26 mouse cellular contexts compared by ENCODE assay signal in the genomic region with DNA sequence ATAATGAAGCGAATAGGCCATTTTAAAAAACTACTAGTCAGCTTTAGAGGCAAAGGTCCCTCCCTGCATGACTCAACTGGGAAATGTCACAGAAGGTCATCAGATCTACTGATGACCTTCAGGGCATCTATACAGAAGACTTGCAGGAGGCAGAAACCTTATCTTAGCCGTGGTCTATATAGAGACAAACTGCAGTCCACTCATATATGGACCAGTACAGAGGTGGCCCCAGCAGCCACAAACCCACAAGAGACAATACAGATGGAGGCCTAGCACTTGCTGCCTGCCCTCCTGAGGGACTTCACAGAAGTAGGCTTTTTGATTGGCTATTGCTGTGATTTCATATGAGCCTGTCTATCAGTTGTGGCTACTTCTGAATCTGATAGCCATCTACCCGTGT.
A peak's percentile ranks its signal among the peaks of the same experiment; 100 is the strongest.
DNase-seq lines count a peak whose midpoint lies in the region; ATAC-seq and TF ChIP-seq lines count a peak whose summit lies in the region.
"Had no signal": no experiment of that assay in that cellular context is flagged by ENCODE, and none has a peak within 500 bp of the region (broad histone marks: within the 10 kb centered on the region; RNA-seq: fewer than 3 reads in every experiment).

No protein-coding gene starts in this region.

- TF ChIP-seq CTCF in midbrain, postnatal 0 days (IDR thresholded peaks at IDR 0.05) = no peak

- H3K36me3 ChIP-seq in midbrain, embryonic 11.5 days (ENCODE audit: control insufficient read depth, insufficient read depth, low read length) = no peaks in the 10 kb centered on the region
- no peaks in the 10 kb centered on the region for H3K36me3 ChIP-seq in midbrain, postnatal 0 days (ENCODE audit: insufficient read depth, low read length)
- H3K36me3 ChIP-seq: embryonic facial prominence, embryonic 13.5 days; embryonic facial prominence, embryonic 15.5 days; forebrain, embryonic 10.5 days; forebrain, embryonic 12.5 days; G1E had no signal

- no peaks in the 10 kb centered on the region; the same call in 1 of the 2 replicates for H3K4me1 ChIP-seq in midbrain, embryonic 11.5 days (ENCODE audit: control insufficient read depth, insufficient read depth, low read length)
- H3K4me1 ChIP-seq in midbrain, postnatal 0 days (ENCODE audit: insufficient read depth, low read length) = peaks cover 2% of the 10 kb centered on the region; the same call in 1 of the 2 replicates

- H3K9ac ChIP-seq in midbrain, embryonic 11.5 days (ENCODE audit: low read length) = no peak overlapping the region
- H3K9ac ChIP-seq in midbrain, postnatal 0 days (replicated peaks; ENCODE audit: low read length, poor library complexity, severe bottlenecking) = no peak overlapping the region
- H3K9ac ChIP-seq: embryonic facial prominence, embryonic 13.5 days; embryonic facial prominence, embryonic 15.5 days; forebrain, embryonic 12.5 days had no signal

- no peak overlapping the region for H3K4me2 ChIP-seq in midbrain, embryonic 11.5 days
- H3K4me2 ChIP-seq in midbrain, postnatal 0 days (ENCODE audit: low read depth, low read length, poor library complexity, severe bottlenecking) = no peak overlapping the region
- H3K4me2 ChIP-seq: embryonic facial prominence, embryonic 13.5 days; embryonic facial prominence, embryonic 15.5 days; forebrain, embryonic 12.5 days had no signal

- 85% methylated on average over 3 of the region's 3 CpGs for WGBS in midbrain, embryonic 11.5 days
- WGBS in midbrain, postnatal 0 days = 93% methylated on average over 3 of the region's 3 CpGs

- H3K27me3 ChIP-seq in midbrain, embryonic 11.5 days (ENCODE audit: control insufficient read depth, insufficient read depth, low read length) = no peaks in the 10 kb centered on the region
- H3K27me3 ChIP-seq in midbrain, postnatal 0 days (ENCODE audit: insufficient read depth, low read length) = no peaks in the 10 kb centered on the region
- H3K27me3 ChIP-seq: embryonic facial prominence, embryonic 13.5 days; embryonic facial prominence, embryonic 15.5 days; forebrain, embryonic 12.5 days; Patski had no signal

- no peak for ATAC-seq in midbrain, embryonic 11.5 days (ENCODE audit: low FRiP score)
- ATAC-seq in midbrain, postnatal 0 days (ENCODE audit: low FRiP score) = no peak
- peak; percentile 49 for ATAC-seq in CD4-positive, CD25-positive, alpha-beta regulatory T cell, adult 4 months
- ATAC-seq: activated CD4-positive, CD25-positive, alpha-beta regulatory T cell, adult 4 months; forebrain, embryonic 14.5 days; forebrain, embryonic 16.5 days; Patski had no signal

- no peak overlapping the region for H3K4me3 ChIP-seq in midbrain, embryonic 11.5 days (ENCODE audit: low read depth, low read length)
- H3K4me3 ChIP-seq in midbrain, postnatal 0 days (ENCODE audit: low read depth, low read length) = no peak overlapping the region
- H3K4me3 ChIP-seq: embryonic facial prominence, embryonic 13.5 days; embryonic facial prominence, embryonic 15.5 days; erythroblast, embryonic 14.5 days; forebrain, embryonic 10.5 days; forebrain, embryonic 12.5 days had no signal

- no peak overlapping the region for H3K27ac ChIP-seq in midbrain, embryonic 11.5 days (ENCODE audit: low read depth, low read length)
- H3K27ac ChIP-seq in midbrain, postnatal 0 days (ENCODE audit: low read depth, low read length) = no peak overlapping the region
- H3K27ac ChIP-seq: embryonic facial prominence, embryonic 13.5 days; embryonic facial prominence, embryonic 15.5 days; forebrain, embryonic 10.5 days; forebrain, embryonic 12.5 days had no signal

- no peaks in the 10 kb centered on the region for H3K9me3 ChIP-seq in midbrain, embryonic 11.5 days (ENCODE audit: control insufficient read depth, low read length)
- no peaks in the 10 kb centered on the region for H3K9me3 ChIP-seq in midbrain, postnatal 0 days (ENCODE audit: low read length)
- H3K9me3 ChIP-seq: embryonic facial prominence, embryonic 13.5 days; embryonic facial prominence, embryonic 15.5 days; forebrain, embryonic 10.5 days; forebrain, embryonic 12.5 days; G1E had no signal

- DNase-seq in midbrain, embryonic 11.5 days (ENCODE audit: low spot score, missing footprints) = peak; percentile 68
- no peak for DNase-seq in midbrain, postnatal 0 days (ENCODE audit: low spot score)
- peak; percentile 11 for DNase-seq in induced T-regulatory cell, adult 2 months (ENCODE audit: low read depth)
- no peak for DNase-seq in left cerebral cortex, adult 8-10 months (ENCODE audit: low spot score in 2 of 2)
- no peak for DNase-seq in adipocyte (ENCODE audit: low spot score)
- DNase-seq: adrenal gland, adult 2 months; adrenal gland, postnatal 10 days; adrenal gland, postnatal 25 days; cerebellum, adult 11 months; cerebellum, adult 18-20 months; cerebellum, adult 8-10 months; cerebellum, adult 9-11 months; cerebellum, postnatal 14 days; cerebellum, postnatal 36 days; embryo, embryonic 11 days had no signal

Comparison
In these comparisons a context has a peak if more than half of its experiments do, and no peak if none do; other contexts are left out.
1. DNase-seq: peak in midbrain, embryonic 11.5 days (single experiment) and induced T-regulatory cell, adult 2 months (single experiment); none in midbrain, postnatal 0 days (single experiment), left cerebral cortex, adult 8-10 months (0 of 2) and adipocyte (single experiment).